Mouse (Mus musculus) embryonic fibroblast, embryonic 13.5 days (primary cell): ENCODE results near the gene Podxl2. TPM values are rescaled to one million over a fixed set of nuclear protein-coding genes. Genes with fewer than 3 reads are reported as not detected.

Experiments used
- H3K27ac ChIP-seq: 2 replicates; pipeline ENCODE4 v1.5.1; 2012; ENCODE audit warnings: low read length, control low read depth, inconsistent platforms; ENCODE audit not compliant: insufficient read depth
- H3K4me1 ChIP-seq: 2 replicates; pipeline ENCODE4 v1.6.1; 2011; ENCODE audit warnings: low read length; ENCODE audit not compliant: control insufficient read depth, insufficient read depth
- H3K4me3 ChIP-seq: 2 replicates; pipeline ENCODE4 v1.5.1; 2011; ENCODE audit warnings: mild to moderate bottlenecking, control low read depth, low read length; ENCODE audit not compliant: insufficient read depth
- CTCF ChIP-seq: IDR thresholded peaks from 2 replicates; pipeline ENCODE4 v1.5.1; 2011; ENCODE audit warnings: mild to moderate bottlenecking, control low read depth, low read length, moderate library complexity, borderline replicate concordance; ENCODE audit not compliant: insufficient read depth
- POLR2A ChIP-seq: IDR thresholded peaks from 2 replicates; pipeline ENCODE4 v1.6.1; 2011; ENCODE audit warnings: low read depth, mild to moderate bottlenecking, control low read depth, low read length, moderate library complexity
- polyA plus RNA-seq: library from polyadenylated mRNA; stranded (reverse); fragments of >200 nt; gene quantifications from 2 replicates; pipeline ENCODE4 v1.2.4, GENCODE M21; 2011; ENCODE audit warnings: low read depth; ENCODE audit not compliant: missing spikeins, insufficient read length

Podxl2 gene
- polyA plus RNA-seq, 1 experiment, result 13.9 TPM

DNA sequence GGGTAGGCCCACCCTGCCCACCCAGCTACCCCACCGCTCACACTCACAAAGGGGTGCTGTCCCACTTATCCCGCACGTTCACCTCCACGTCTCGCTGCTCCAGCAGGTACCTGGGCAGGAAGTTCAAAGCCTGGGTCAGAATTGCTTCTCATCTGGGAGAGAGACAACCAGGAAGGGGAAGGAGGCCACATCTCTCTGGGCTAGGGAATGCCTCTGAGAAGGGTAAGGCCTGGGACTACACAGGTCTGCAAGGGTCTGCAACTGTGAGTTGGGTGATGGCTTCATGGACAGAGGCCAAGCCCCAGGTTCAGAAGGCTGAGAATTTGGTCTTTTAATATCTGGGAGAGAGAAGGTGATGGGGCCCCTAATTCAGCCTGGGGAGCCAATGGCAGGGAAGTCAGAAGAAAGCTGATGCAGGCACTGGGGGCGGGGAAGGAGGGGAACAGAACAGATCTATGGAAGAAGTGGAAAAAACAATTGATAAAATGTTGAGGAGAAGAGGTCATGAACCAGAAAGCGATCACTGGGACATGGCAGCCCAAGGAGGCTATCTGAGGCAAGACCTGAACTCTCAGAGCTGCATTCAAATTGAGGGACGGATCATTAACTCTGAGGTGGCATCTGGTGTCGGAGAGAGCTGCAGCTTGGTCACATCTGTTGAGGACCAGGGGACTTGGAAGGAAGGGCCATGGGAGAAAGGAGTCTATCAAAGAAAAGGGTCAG lies 33.9 kb downstream of the Podxl2 start:
- 0 out of 2 replicates have a peak overlapping the region, but pooled peaks have one; percentile 21 for H3K27ac ChIP-seq
- peak overlapping the region; percentile 83 for H3K4me3 ChIP-seq
- H3K4me1 ChIP-seq, result no peaks in the 10 kb centered on the region
- TF ChIP-seq POLR2A (no peak), CTCF (no peak)

DNA sequence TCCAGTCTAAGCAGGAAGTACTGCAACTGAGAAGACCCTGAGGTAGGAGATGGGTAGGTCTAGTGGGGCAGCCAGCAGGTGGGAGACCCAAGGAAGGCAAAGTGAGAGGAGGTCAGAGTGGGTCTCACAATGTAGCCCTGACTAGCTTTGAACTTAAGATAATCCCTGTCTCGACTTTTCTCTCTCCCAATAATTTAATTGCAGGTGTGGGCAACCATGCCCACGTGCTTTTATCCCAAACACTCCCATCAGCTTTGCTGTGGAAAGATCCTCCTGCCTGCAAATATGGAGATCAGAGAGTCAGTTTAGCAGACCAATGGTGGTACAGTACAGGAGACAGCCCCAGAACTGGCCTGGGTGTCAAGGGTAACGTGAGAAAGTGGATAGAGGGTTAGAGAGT lies 34.6 kb downstream of the Podxl2 start:
- no peaks in the 10 kb centered on the region for H3K4me1 ChIP-seq

DNA sequence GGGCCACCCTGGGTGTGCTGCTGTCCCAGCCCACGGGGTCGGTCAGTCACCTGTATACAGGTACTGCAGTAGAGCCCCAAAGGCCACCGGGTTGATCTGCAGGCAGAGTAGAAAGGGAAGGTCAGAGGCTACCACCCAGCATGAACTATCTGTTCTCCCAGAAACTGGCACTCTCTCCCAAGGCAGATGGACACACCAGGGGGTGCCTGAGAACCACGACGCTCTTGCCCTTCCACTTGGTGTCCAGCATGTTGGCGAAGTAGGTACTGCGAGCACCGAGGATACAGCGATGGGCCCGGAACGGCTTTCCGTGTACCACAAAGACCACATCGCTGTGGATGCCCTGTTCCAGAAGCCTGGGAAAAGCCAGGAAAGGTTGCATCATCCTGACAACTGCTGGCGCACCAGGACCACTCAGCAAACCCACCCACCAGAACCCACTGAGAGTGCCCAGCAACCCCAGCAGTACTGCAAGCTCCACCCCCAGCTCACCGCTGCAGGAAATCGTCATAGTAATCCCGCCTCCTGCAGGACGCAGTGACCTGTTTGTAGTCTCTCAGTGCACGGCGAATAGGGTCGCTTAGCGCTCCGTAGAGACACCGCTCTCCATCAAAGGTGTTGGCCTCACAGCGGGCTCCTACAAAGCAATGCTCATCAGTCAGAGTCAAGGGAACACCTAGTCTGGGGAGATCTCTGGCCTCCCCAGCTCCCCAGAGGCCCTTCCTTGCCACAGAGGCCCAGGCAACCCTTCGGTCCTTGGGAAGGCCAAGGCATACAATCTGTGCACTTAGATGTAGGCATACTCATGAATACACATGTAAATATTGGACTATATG lies 35.5 kb downstream of the Podxl2 start:
- H3K4me3 ChIP-seq, result no peak overlapping the region
- no peak overlapping the region for H3K27ac ChIP-seq
- TF ChIP-seq CTCF, result no peak
- no peak for TF ChIP-seq POLR2A
- no peaks in the 10 kb centered on the region for H3K4me1 ChIP-seq

More for the DNA sequence above, 34.6 kb downstream of the Podxl2 start:
- TF ChIP-seq CTCF (no peak), POLR2A (no peak)
- Histone ChIP-seq H3K27ac (no peak overlapping the region), H3K4me3 (no peak overlapping the region)

DNA sequence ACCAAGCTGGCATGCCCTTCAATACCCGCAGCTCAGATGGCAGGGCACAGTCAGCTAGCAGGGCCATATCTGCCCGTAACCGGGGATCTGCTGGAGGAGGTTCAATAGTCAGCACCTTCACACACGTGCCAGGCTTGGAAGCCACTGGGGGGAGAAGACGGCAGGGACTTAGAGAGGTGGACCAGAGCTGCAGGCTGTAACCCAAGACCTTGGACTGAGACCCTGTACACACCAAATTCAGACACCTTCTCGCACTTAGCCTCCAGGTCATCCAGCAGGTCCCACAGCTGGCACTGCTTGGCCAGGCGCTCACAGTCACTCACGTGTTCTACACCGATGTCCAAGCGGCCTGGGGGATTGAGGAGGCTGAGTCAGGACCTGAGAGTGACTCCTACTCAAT lies 36.2 kb downstream of the Podxl2 start:
- Histone ChIP-seq H3K27ac (no peak overlapping the region), H3K4me1 (no peaks in the 10 kb centered on the region), H3K4me3 (no peak overlapping the region)
- TF ChIP-seq CTCF, result no peak
- TF ChIP-seq POLR2A, result no peak

DNA sequence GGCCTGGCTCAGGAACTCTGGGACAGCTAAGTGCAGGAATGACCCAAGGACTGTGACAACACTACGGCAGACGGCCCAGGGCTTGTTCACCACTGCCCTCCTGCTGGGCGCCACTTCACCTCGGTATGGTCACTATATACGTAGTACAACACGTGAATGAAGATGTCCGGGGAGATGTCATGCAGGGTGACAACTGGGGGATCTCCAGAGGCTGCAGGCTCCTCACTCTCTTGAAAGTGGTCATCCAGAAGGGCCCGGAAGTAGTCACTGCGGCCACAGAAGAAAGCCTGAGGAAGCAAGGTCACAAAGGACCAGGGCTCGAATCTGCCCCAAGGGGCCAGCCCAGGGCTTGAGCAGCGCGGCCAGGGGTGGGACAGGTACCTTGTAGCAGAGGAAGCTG lies 36.8 kb downstream of the Podxl2 start:
- TF ChIP-seq CTCF (no peak), POLR2A (no peak)
- H3K27ac ChIP-seq, result no peak overlapping the region
- no peaks in the 10 kb centered on the region for H3K4me1 ChIP-seq
- H3K4me3 ChIP-seq, result no peak overlapping the region

DNA sequence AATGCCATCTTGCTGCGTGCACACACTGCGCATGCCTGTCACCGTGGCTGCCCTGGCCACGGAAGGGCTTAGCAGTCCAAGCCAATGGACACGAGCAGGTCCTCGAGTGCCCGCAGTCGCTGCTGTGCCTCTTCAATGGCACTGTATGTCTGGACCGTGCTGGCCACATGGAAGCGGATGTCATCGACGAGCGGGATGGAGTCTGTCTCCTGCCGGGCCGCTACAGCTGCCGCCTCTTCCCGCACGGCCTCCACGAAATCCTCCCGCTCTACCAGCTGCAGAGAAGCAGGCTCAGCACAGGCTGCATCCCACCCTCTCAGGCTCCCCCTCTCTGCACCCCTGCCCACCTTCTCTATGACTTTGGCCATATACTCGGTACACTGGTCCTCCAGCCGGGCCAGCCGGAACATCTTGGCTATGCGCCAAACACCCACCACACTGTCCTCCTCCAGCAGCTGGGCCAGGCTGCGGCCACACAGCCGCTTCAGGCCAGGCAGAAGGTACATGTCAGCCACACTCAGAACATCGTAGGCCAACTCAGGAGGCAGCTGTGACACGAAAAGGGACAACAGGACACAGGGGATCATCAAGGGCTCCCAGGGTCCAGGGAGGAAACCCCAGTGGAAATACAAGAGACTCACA lies 38.5 kb downstream of the Podxl2 start:
- Histone ChIP-seq H3K4me3 (no peak overlapping the region), H3K27ac (no peak overlapping the region), H3K4me1 (no peaks in the 10 kb centered on the region)
- no peak for TF ChIP-seq POLR2A

DNA sequence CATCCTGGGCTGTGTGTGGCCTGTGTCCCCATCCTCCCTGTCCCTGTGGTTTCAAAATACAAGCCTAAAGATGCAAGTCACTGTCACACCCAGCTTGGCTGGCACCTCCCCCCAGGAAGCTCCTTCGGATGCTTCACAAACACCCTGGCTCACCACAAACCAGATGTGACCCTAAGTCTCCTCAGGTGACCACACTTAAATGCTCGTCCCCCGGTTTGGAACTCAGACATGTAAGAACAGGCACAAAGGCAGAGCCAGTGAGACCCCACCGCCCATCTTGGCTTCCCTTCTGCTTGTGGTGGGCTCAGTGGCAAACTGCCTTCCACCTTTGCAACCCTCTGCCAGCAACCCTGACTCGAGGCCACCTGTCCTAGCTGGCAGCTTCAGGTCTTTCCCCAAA lies 39.8 kb downstream of the Podxl2 start:
- Histone ChIP-seq H3K4me3 (no peak overlapping the region), H3K27ac (no peak overlapping the region), H3K4me1 (no peaks in the 10 kb centered on the region)
- TF ChIP-seq POLR2A, result no peak
- TF ChIP-seq CTCF, result no peak

DNA sequence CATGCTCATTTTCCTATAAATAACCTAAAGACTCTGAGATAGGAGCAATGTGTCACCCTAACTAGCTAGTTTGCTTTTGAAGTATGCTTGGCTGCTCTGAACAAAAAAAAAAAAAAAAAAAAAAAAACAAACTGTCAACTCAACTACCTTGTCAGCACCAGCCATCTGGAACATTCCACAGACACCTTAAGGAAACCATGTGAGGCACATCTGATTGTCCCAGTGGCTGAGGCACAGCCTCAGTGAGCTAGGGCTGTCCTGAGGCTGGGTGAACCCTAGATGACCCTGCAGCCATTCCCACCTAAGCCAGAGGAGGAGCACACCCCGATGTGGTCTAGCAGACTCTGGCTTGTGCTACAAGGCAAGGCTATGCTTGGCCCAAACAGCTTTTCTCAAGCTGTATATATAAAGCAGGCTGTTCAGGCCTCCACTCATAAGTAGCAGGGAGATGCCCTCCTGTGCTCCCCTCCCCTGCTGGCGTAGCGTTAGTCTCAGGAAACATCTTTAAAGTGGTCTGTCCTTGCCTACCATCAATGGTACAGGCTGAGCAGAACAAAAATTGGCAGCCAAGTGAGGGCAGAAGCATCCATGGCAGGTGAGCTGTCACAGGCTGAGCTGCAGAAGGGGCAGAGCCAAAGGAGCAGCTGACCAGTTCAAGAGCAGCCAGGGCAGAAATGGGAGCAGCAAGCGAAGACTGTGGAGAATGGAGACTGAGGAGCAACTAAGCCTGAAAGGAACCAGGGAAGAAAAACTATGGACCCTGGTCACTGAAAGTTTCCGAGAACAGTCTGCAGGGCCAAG lies 41.3 kb downstream of the Podxl2 start:
- Histone ChIP-seq H3K4me1 (no peaks in the 10 kb centered on the region), H3K27ac (no peak overlapping the region), H3K4me3 (no peak overlapping the region)
- TF ChIP-seq POLR2A (no peak), CTCF (no peak)

DNA sequence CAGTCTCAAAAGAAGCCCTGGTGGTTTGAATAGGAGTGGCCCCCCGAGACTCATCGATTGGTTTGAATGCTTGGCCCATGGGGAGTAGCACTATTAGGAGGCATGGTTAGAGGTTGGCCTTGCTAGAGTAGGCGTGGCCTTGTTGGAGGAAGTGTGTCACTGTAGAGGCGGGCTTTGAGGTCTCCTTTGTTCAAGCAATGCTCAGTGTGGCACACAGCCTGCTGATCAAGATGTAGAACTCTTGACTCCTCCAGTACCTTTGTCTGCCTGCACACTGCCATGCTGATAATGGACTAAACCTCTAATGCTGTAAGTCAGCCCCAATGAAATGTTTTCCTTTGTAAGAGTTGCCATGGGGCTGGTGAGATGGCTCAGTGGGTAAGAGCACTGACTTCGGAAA lies 42.2 kb downstream of the Podxl2 start:
- TF ChIP-seq POLR2A, result no peak
- TF ChIP-seq CTCF, result no peak
- Histone ChIP-seq H3K4me3 (no peak overlapping the region), H3K4me1 (no peaks in the 10 kb centered on the region), H3K27ac (no peak overlapping the region)
